Mouse (Mus musculus) ES-Bruce4 (cell line): Measurements from ENCODE around the gene Plekho2.

Source experiments
- CTCF ChIP-seq: IDR thresholded peaks from one replicate; pipeline ENCODE4 v1.8.1; 2011; ENCODE audit warnings: low read depth, low read length
- POLR2A ChIP-seq: IDR thresholded peaks from one replicate; pipeline ENCODE4 v1.8.1; 2011; ENCODE audit warnings: low read length; ENCODE audit not compliant: insufficient read depth

DNA sequence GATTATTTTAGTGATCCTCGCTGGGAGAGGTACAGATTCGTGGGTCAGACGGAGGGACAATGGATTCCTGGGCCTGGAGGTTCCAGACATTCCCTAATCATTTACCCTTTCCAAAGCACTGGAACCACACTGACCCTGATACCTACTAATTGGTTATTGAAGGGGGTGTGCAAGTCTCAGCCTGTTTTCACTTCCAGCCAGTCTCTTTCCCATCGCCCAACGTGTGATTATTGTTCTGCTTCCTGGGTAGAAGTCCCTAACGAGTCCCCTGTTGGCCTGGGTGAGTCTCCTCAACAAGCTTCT is 7.4 kb upstream of the Plekho2 start:
- no peak for TF ChIP-seq CTCF
- TF ChIP-seq POLR2A, result no peak
